Mouse (Mus musculus) layer of hippocampus, postnatal 14 days (tissue): ENCODE measurements around the gene Epha6. TPM values are rescaled to one million over a fixed set of nuclear protein-coding genes. Genes with fewer than 3 reads are reported as not detected.
"Not testable (repeated sequence)": the region's sequence is repeated elsewhere in the genome, so short reads cannot be mapped to it uniquely, and the experiment has no call there.

Experiments used
- DNase-seq, 2 experiments: peaks; one replicate each; pipeline ENCODE4 v3.0.0; 2021 to 2022; ENCODE audit warnings: low spot score in 2 of 2, mixed read lengths in 1 of 2
- total RNA-seq, 2 experiments: library from RNA; stranded (reverse); gene quantifications; 2 replicates each; pipeline ENCODE4 v1.2.3; 2021

The Epha6 gene
- total RNA-seq, 2 experiments from 2014 or later, result 197 to 205 TPM

DNA sequence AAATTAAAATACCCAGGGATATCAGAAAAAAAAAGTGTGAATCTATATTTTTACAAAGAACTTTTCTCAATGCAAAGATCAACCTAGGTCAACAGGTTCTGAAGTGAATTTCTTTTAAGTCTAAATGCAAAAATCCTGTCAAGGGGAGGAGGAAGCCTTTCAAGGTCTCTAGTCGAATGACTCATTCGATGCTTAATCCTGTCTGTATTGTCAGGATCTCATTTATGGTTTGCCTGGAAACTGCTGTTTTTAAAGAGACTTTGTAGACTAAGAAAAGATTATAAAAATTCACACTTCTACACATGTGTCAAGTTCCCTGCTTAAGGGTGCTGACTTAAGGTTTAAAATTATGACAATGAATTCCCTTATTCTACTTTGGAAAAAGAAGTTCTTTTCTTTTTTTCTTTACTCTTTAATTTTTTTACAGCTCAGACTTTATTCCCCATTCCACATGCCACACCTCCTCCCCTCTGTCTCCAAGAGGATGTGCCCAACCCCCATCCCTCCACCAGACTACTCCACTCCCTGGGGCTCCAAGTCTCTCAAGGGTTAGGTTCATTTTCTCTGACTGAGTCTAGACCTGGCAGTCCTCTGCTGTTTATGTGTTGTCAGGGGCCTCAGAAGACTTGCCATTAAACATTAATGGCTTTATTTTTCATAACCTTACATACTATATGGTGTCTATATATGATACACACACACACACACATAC, 598.3 kb downstream of the Epha6 start:
- DNase-seq, result no peak

DNA sequence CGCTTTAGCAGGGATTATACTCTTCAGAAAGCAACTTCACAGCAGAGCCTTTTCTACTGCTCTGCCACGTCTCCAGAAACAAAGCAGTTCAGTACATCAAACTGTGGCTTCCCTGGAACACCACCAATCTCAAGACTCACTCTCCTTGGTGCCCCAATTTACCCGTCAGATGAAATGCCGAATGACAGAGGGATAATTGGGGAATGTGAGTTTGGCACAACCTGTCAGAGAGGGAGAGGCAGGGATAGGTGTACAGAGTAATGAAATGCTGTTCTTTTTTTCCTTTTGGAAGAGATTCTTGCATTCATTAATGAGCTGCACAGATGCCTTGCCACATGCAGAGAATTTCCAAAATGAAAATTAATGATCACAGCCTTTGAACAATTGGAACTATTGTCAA, 635.5 kb downstream of the Epha6 start:
- peak; percentile 37 to 66 for DNase-seq

- DNase-seq, result no peak
These were observed 649.6 kb downstream of the Epha6 start for GRCm38 (mm10) chr16:59955731-59956130.

- no peak for DNase-seq
These were observed 681.6 kb downstream of the Epha6 start for GRCm38 (mm10) chr16:59923696-59924095.

GRCm38 (mm10) chr16:59880073-59880472, 725.3 kb downstream of the Epha6 start:
- no peak for DNase-seq

- DNase-seq, result no peak
These were observed 733.5 kb downstream of the Epha6 start for GRCm38 (mm10) chr16:59871792-59872191.

- no peak for DNase-seq
These were observed 751.1 kb downstream of the Epha6 start for GRCm38 (mm10) chr16:59854160-59854717.

- DNase-seq, result no peak
These were observed 752.6 kb downstream of the Epha6 start for GRCm38 (mm10) chr16:59852689-59853088.

DNA sequence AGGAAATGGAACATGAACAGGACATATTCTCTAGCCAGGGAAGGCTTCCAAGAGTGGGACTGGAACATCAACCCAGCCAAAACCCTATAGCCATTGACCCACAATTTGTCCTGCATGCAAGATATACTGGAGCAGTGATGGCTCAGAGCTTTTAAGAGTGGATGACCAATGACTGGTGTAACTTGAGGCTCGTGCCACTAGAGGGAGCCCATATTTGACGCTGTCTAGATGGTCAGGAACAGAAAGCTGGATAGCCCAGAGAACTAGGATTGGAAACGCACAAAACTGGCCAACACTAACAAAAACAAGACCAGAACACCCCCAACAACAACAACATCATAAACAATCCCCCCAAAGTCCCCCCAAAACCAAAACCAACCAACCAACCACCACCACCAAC, 758.8 kb downstream of the Epha6 start:
- DNase-seq, result peak in 1 of 2 experiments; percentile 24

DNA sequence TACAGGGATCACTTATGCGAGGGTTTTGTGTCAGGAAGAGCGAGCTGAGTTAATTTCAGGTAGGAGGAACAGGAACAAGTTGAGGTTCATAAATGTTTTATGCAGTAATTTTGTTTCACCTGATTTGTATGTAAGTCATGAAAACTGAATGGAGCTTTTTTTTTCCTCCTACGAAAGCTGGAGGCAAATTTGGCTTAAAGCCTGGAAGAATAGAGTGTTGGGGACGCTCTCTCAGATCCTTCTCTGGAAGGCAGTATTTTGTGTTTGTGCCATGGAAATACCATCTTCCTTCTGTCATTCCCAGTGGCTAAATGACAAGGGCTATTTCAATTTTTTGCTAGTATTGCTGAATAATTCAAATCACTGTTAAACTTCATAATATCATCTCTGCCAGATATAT, 768.6 kb downstream of the Epha6 start:
- DNase-seq, result peak in 1 of 2 experiments; percentile 22

GRCm38 (mm10) chr16:59836304-59836703, 769.0 kb downstream of the Epha6 start:
- no peak for DNase-seq

DNA sequence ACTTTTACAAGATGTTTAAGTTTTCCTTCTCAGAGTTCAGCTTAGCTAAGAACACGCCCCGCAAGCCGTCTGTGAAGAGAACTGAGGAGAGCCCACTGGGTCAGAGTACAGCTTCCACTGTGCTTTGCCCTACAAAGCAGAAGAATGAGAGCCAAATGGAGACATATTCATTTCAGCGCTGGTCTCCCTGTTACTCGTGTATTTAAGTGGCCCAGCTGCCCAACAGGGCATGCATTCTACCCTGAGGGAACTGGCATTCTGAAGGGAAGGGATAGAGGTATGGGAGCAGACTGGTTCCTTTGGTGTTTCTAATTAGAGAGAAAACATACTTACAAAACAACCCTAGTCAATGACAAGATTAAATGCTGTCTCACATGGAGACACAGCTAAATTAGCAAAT, 772.9 kb downstream of the Epha6 start:
- DNase-seq, result no peak

DNA sequence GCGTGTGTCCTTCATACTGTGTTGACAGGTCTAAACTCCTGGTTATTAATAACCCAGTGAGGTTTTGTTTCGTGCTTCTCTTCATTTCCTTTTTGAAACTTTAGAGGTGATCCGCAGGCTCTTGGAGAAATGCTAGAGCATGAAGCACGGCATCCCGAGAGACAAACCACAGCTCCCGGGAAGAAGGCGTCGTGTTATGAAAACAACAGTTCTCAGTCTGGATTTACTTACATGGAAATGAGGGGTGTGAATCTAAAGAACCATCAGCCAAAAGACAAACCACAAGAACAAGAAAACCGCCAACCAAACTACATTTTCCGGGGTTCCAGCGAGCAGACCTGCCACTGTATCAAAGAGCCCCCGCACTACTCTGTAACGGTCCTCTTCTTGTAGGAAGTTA, 775.7 kb downstream of the Epha6 start:
- no peak for DNase-seq

- DNase-seq, result not testable (repeated sequence)
These were observed 805.5 kb downstream of the Epha6 start for GRCm38 (mm10) chr16:59799790-59800189.

DNA sequence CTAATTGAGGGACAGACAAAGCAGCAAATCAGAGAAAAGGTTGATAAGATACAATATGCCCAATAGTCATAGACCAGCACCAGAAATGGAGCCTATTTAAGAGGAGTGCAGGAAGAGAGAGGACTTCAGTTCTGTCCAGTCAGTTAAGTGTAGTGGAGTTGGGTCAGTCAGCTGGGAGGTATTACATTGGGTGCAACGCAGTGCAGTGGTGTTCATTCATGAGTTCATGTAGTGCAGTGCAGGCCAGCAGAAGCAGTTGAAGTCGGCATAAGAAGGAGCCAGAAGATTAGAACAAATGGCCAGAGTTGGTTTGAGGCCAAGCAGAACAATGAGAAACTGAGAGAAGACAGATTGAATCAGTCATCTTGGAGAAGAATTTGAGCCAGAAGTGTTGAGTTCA, 833.0 kb downstream of the Epha6 start:
- DNase-seq, result no peak

- DNase-seq, result no peak
These were observed 834.9 kb downstream of the Epha6 start for GRCm38 (mm10) chr16:59770421-59770820.

DNA sequence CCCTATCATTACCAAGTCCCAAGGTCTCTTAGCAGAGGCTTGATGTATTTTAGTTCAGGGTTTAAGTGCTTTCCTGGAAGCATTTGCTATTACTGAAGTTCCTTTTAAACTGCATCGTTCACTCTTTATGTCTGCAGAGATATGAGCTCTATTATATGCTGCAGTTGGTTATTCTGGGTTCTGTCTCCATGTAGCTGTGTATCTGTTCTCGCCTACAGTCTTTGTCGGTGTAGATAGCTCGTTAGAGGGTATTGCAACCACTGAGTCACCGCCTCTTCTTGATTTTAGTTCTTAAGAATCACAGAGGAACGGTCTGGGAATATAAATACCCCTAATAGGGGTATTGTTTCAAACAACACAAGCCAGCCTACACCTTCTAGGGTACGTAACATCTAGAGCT, 835.4 kb downstream of the Epha6 start:
- DNase-seq, result no peak

- DNase-seq, result no peak
These were observed 844.5 kb downstream of the Epha6 start for GRCm38 (mm10) chr16:59760875-59761274.

DNA sequence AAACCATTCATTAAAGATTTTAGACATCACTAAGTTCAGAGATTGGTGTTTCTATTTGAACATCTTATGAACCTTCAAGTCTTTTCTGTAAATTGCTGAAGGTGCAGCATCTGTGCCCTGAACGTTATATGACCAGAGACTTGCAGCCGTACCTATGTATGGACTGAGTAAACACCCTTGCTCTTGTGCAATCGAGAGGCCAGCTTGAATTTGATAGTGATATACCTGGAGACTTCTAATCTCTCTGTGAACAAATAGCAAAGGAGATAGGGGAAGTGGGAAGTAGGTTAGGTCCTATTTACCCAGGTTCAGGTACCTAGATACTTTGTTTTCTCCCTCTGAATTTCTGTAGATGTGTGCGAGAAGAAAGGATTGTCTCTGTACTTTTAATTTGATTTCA, 854.4 kb downstream of the Epha6 start:
- no peak for DNase-seq

DNA sequence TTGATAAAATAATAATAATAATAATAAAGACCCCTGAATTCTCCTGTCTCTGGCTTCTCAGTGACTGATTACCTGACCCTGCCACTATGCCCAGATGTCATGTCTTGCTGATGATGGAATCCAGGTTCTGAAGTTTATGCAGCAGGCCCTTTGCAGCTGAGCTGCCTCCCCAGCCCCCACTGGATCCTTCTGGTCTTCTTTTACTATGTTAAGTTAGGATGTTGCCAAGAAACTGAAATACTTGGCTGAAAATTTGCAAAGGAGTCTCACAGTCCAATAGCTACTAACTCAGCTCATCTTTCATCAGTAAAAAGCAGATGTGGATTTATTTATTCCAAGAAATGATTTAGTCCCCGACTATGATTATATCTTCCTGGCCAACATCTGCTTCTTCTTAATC, 861.7 kb downstream of the Epha6 start:
- DNase-seq, result no peak

- DNase-seq, result no peak
These were observed 889.8 kb downstream of the Epha6 start for GRCm38 (mm10) chr16:59715524-59715923.

- peak in 1 of 2 experiments; percentile 71 for DNase-seq
These were observed 912.1 kb downstream of the Epha6 start for GRCm38 (mm10) chr16:59693230-59693629.

- DNase-seq, result no peak
These were observed 916.2 kb downstream of the Epha6 start for GRCm38 (mm10) chr16:59689120-59689519.
